Mouse (Mus musculus): ENCODE measurements around the gene Exosc8. TPM values are rescaled to one million over a fixed set of nuclear protein-coding genes. Genes with fewer than 3 reads are reported as not detected.
"Not testable (repeated sequence)": the region's sequence is repeated elsewhere in the genome, so short reads cannot be mapped to it uniquely, and the experiment has no call there.

The Exosc8 gene
- 10 to 100 TPM; 30.2 to 39.8 (median 36.8) TPM for total RNA-seq (2022)

GRCm38 (mm10) chr3:54735247-54736046 is at the start of gene Exosc8, which contains the start of gene Alg5:
TSS of gene Exosc8 (minus strand) at chr3:54735393.
TSS of gene Alg5 (plus strand) at chr3:54735539.
- DNase-seq (ENCODE audit: low spot score in 2 of 2) = peak; percentile 74 to 88

GRCm38 (mm10) chr3:54775989-54776631 is 40.9 kb upstream of the Exosc8 start:
- no peak for DNase-seq (ENCODE audit: low spot score in 2 of 2)

GRCm38 (mm10) chr3:54773613-54774012 is 38.4 kb upstream of the Exosc8 start:
- DNase-seq (ENCODE audit: low spot score in 2 of 2) = no peak

GRCm38 (mm10) chr3:54769349-54770275 is 34.4 kb upstream of the Exosc8 start:
- no peak for DNase-seq (ENCODE audit: low spot score in 2 of 2)

- no peak for DNase-seq (ENCODE audit: low spot score in 2 of 2)
These were observed 33.4 kb upstream of the Exosc8 start for GRCm38 (mm10) chr3:54768592-54768991.

- DNase-seq (ENCODE audit: low spot score in 2 of 2) = no peak
These were observed 31.6 kb upstream of the Exosc8 start for GRCm38 (mm10) chr3:54766811-54767210.

GRCm38 (mm10) chr3:54766034-54766433 is 30.8 kb upstream of the Exosc8 start:
- DNase-seq (ENCODE audit: low spot score in 2 of 2) = no peak

GRCm38 (mm10) chr3:54765521-54765920 is 30.3 kb upstream of the Exosc8 start:
- not testable (repeated sequence) for DNase-seq (ENCODE audit: low spot score in 2 of 2)

- DNase-seq (ENCODE audit: low spot score in 2 of 2) = peak; percentile 42 to 70
These were observed 29.2 kb upstream of the Exosc8 start for GRCm38 (mm10) chr3:54764418-54764817.

GRCm38 (mm10) chr3:54761258-54761657 is 26.1 kb upstream of the Exosc8 start:
- DNase-seq (ENCODE audit: low spot score in 2 of 2) = no peak

- no peak for DNase-seq (ENCODE audit: low spot score in 2 of 2)
These were observed 25.3 kb upstream of the Exosc8 start for GRCm38 (mm10) chr3:54760321-54761115.

- no peak for DNase-seq (ENCODE audit: low spot score in 2 of 2)
These were observed 24.0 kb upstream of the Exosc8 start for GRCm38 (mm10) chr3:54759211-54759610.

- no peak for DNase-seq (ENCODE audit: low spot score in 2 of 2)
These were observed 22.3 kb upstream of the Exosc8 start for GRCm38 (mm10) chr3:54757446-54757845.

GRCm38 (mm10) chr3:54756058-54756457 is 20.9 kb upstream of the Exosc8 start:
- DNase-seq (ENCODE audit: low spot score in 2 of 2) = peak; percentile 19 to 27

GRCm38 (mm10) chr3:54755145-54756041 is 20.2 kb upstream of the Exosc8 start, which contains the start of gene Smad9:
TSS of gene Smad9 (plus strand) at chr3:54755582.
- DNase-seq (ENCODE audit: low spot score in 2 of 2) = peak; percentile 35 to 60

GRCm38 (mm10) chr3:54753411-54753810 is 18.2 kb upstream of the Exosc8 start:
- no peak for DNase-seq (ENCODE audit: low spot score in 2 of 2)

GRCm38 (mm10) chr3:54745799-54746198 is 10.6 kb upstream of the Exosc8 start:
- DNase-seq (ENCODE audit: low spot score in 2 of 2) = no peak

GRCm38 (mm10) chr3:54741965-54742364 is 6.8 kb upstream of the Exosc8 start:
- DNase-seq (ENCODE audit: low spot score in 2 of 2) = no peak

GRCm38 (mm10) chr3:54737317-54737716 is 2.1 kb upstream of the Exosc8 start:
- no peak for DNase-seq (ENCODE audit: low spot score in 2 of 2)
